Mouse (Mus musculus) 3134 (cell line): ENCODE results near the gene Crybb1.

Experiments
- DNase-seq: peaks from one replicate; pipeline ENCODE4 v3.0.0-alpha.2; 2011; ENCODE audit warnings: low spot score; ENCODE audit not compliant: insufficient read length; ENCODE audit errors: extremely low read depth

Crybb1 gene

GRCm38 (mm10) chr5:112237439-112237838, 18.2 kb upstream of the Crybb1 start:
- DNase-seq = no peak

- no peak for DNase-seq
Measured at GRCm38 (mm10) chr5:112237866-112238570, 17.6 kb upstream of the Crybb1 start.

- no peak for DNase-seq
Measured at GRCm38 (mm10) chr5:112238781-112239482, 16.7 kb upstream of the Crybb1 start.

GRCm38 (mm10) chr5:112240761-112241160, 14.9 kb upstream of the Crybb1 start:
- peak; percentile 69 for DNase-seq

- no peak for DNase-seq
Measured at GRCm38 (mm10) chr5:112241849-112242248, 13.8 kb upstream of the Crybb1 start.

DNA sequence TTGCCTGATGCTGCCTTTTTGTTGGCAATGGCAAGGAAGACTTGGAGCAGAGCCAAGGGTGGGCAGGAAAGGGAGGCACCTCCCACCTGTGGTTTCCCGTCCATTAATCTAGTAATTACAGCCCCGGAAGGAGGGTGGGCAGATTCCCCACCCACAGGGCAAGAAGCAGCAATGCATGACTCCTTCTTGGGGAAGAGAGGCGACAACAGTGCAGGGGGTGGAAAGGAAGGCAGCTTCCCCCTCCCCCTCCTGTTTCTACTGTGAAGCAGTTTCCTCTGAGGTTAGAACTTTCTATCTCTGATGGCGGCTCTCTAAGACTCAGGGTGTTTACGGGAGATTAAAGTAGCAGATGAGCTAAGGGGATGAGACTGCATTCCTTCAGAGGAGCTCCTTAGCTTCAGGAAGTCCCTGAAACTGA, 13.2 kb upstream of the Crybb1 start:
- DNase-seq = no peak

DNA sequence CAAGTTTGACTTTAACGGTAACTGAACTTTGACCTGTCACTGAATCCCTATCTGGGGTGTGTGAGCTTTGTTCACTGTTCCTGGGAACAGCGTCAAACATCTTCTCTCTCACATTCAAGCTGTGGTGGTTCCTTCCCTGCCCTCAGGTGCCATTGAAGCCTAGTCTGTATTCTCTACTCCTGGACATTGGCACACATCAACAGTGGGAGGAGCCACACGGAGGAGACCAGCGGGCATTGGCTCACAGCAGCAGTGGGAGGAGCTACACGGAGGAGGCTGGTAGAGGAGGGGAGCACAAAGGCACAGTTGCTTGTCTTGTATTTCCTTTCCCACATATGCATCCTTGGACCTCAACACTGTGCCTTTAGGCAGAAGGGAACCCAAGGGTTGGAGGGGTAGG, 12.6 kb upstream of the Crybb1 start:
- DNase-seq = no peak

DNA sequence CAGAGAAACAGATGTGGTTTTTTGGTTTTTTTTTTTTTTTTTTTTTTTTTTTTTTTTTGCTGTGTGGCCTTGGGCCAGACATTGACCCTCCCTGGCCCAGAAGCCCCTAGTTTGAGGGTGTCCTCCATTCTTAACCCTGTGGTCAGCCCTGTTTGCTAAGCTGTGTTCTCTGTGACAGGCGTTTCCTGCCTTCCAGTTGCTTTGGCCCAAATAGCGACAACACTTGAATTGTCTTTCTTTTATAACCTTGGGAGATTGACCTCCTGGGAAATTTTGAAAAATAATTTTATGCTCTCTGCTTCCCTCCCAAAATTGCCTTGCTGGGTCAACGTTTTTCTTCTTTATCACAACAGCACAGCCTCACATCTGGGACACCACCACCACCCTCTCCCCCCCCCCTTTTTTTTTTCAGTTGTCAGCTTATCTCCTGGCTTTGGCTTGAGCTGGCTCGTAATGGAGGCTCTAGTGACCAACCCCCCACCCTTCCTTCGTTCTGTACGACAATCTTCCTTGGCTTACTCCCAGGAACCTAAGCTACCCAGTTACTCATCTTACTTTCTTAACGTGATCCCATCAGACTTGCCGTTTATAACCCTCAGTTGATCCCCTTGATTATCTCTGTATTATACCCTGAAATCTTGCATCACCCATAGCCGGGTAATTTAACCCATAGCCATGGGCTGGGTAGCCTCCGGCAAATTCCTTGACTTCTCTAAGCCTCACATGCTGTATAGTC, 11.9 kb upstream of the Crybb1 start:
- DNase-seq = no peak

DNA sequence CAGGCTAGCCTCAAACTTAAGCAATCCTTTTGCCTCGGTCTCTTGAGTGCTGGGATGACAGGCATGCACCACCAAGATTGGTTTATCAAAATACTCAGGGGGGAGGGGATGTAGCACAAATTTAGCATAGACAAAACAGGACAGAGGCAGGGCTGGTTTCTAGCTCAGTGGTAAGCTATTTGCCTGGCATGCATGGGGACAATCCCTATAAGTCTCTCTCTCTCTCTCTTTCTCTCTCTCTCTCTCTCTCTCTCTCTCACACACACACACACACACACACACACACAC, 11.4 kb upstream of the Crybb1 start:
- no peak for DNase-seq

- DNase-seq = no peak
Measured at GRCm38 (mm10) chr5:112244890-112245615, 10.6 kb upstream of the Crybb1 start.

- DNase-seq = no peak
Measured at GRCm38 (mm10) chr5:112247399-112247798, 8.2 kb upstream of the Crybb1 start.

DNA sequence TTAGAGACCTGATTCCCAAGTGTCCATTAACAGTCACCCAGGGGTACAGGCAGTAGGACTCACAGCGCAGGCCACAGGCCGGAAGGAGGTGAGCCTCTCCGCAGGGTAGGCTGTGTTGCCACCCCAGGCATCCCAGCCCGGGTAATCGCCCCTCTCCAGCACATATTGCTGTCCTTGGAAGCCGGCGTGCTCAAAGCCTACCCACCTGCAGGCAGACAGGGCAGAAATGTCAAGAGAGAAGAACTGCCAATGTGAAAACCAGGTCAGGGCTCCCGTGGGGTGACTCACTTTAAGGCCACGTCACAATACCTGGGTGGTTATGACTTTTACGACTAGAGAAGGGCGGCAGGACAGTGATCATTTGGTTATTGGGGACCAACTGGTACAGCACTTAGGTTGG, 6.5 kb upstream of the Crybb1 start:
- DNase-seq = no peak

DNA sequence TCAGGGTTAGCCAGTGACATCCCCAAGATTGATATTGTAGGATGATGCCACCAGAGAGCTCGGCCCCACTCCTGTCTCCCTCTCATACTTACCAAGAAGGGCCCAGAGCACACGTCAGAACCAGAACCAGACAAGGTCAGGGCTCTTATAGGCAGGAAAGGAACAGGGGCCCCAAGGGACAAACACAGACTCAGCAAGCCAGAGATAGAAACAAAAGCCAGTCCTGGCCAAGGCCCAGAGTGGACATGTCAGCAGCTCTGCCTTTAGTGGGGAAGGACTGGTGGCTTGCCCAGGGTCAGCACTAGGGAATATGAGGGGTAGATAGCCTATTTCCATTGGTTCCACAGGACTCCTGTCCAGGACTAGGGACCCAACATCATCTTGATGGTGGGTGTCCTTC, 3.2 kb upstream of the Crybb1 start, which contains the start of gene Cryba4:
Gene Cryba4, minus strand, starts transcription at position 119 of the 400 bp plus-strand sequence.
- DNase-seq = no peak

- no peak for DNase-seq
Measured at GRCm38 (mm10) chr5:112253169-112253568, 2.4 kb upstream of the Crybb1 start.

- DNase-seq = peak; percentile 80
Measured at GRCm38 (mm10) chr5:112254282-112254806, 1.3 kb upstream of the Crybb1 start.

DNA sequence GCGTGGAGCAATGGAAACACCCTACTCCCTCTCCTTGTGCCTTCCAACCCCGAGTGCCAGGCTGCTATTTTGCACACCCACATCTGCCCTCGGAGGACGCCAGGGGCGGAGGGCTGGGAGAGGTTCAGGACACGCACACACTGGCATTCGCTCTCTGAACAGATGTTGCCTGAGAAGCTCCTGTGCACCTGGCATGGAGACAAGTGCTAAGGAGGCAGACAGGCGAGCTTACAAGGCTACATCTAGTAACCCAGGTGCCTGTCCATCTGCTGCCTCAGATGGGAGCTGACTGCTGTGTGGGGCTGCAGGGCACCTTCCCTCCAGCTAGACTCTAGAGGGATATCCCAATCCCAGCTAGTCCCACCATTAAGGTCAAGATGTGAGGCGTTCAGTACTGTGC, 842 bp downstream of the Crybb1 start:
- DNase-seq = no peak

DNA sequence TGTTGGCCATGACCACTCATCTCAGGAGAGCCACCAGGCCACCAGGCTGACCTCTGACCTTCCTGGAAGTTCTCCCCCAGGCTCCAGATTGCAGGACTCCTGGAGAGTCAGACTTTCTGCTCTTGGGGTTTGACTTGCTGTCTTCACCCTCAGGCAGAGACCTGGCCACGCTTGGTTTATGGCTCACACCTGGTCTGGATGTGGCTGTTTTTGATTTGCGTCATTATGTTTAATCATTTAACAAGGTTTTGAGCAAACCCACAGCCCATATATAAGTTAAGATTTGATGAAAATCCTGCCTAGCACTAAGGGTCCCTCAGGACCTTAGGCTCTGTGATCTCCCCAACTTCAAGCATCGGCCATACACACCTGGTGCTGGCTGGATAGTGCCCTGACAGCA, 2.3 kb downstream of the Crybb1 start:
- DNase-seq = no peak

- DNase-seq = peak; percentile 89
Measured at GRCm38 (mm10) chr5:112259862-112260650, 4.4 kb downstream of the Crybb1 start.

DNA sequence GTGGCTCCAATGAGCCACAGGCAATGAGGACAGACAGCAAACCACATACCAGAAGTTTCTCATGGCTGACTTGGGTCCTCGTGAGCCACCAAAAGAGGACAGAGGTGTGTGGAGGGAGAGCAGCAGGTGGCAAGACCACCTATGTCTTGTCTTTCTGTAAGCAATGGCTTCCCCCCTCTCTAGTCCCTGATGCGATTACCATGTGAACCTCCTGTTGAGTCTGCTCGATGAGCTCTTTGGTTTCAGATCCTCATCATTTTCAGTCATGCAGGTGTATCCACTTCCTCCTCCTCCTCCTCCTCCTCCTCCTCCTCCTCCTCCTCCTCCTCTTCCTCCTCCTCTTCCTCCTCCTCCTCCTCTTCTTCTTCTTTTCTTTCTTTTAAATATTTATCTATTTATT, 5.2 kb downstream of the Crybb1 start:
- DNase-seq = no peak

GRCm38 (mm10) chr5:112264099-112264498, 8.5 kb downstream of the Crybb1 start:
- DNase-seq = peak; percentile 57
